In the genomic region with DNA sequence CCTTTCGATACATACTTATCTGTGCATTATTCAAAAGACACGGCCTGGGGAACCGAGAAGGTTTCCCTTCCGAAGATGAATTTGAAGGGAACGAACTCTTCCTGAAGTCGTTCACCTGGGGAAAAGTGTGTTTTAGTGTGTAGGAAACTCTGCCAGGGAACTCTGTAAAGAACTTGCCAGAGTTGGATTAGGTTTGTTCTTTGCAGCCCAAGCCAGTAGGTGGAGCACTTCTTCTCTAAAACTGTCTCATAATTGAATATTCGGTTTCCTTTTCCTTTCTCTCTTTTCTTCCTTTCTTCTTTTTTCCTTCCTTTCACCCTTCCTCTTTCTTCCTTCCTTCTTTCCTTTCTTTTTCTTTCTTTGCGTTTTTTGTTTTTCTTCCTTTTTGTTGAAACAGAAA, we compare ENCODE assay signal across 10 mouse cellular contexts. TPM values are rescaled to one million over a fixed set of nuclear protein-coding genes. Genes with fewer than 3 reads are reported as not detected.
DNase-seq lines count a peak whose midpoint lies in the region; ATAC-seq and TF ChIP-seq lines count a peak whose summit lies in the region.
"Had no signal": no experiment of that assay in that cellular context is flagged by ENCODE, and none has a peak within 500 bp of the region (broad histone marks: within the 10 kb centered on the region; RNA-seq: fewer than 3 reads in every experiment).

No protein-coding gene starts in this region.

- no peak overlapping the region for H3K4me3 ChIP-seq in limb, embryonic 11.5 days (ENCODE audit: low read depth, low read length)
- H3K4me3 ChIP-seq in limb, embryonic 10.5 days = no peak overlapping the region
- H3K4me3 ChIP-seq in liver, postnatal 0 days (ENCODE audit: low read depth, low read length) = no peak overlapping the region
- H3K4me3 ChIP-seq: limb, embryonic 13.5 days had no signal

- ATAC-seq in frontal cortex, adult (ENCODE audit: low TSS enrichment) = peak; percentile 88; the same call in 1 of the 2 replicates
- ATAC-seq in limb, embryonic 11.5 days (ENCODE audit: insufficient number of reproducible peaks, low FRiP score, low TSS enrichment, low read depth) = no peak
- no peak for ATAC-seq in liver, postnatal 0 days

- WGBS in limb, embryonic 11.5 days = 57% methylated on average over 8 of the region's 8 CpGs
- 59% methylated on average over 8 of the region's 8 CpGs for WGBS in limb, embryonic 10.5 days
- WGBS in liver, postnatal 0 days (ENCODE audit: insufficient replicate concordance) = 37% methylated on average over 8 of the region's 8 CpGs

- TF ChIP-seq CTCF in liver, postnatal 0 days (IDR thresholded peaks at IDR 0.05; ENCODE audit: low read depth) = peak; percentile 58

- H3K9ac ChIP-seq in limb, embryonic 11.5 days (ENCODE audit: low read length) = no peak overlapping the region
- no peak overlapping the region for H3K9ac ChIP-seq in liver, postnatal 0 days (replicated peaks)
- H3K9ac ChIP-seq: limb, embryonic 13.5 days had no signal

- H3K27ac ChIP-seq in limb, embryonic 11.5 days (replicated peaks; ENCODE audit: low read depth, low read length) = no peak overlapping the region
- no peak overlapping the region for H3K27ac ChIP-seq in limb, embryonic 10.5 days
- no peak overlapping the region for H3K27ac ChIP-seq in liver, postnatal 0 days (ENCODE audit: low read depth)
- H3K27ac ChIP-seq: limb, embryonic 13.5 days had no signal

- H3K36me3 ChIP-seq in limb, embryonic 11.5 days (ENCODE audit: control insufficient read depth, insufficient read depth, low read length) = no peaks in the 10 kb centered on the region
- no peaks in the 10 kb centered on the region for H3K36me3 ChIP-seq in limb, embryonic 10.5 days
- no peaks in the 10 kb centered on the region for H3K36me3 ChIP-seq in liver, postnatal 0 days (replicated peaks; ENCODE audit: insufficient read depth, low read length)
- H3K36me3 ChIP-seq: limb, embryonic 13.5 days had no signal

- no peak overlapping the region for H3K4me2 ChIP-seq in limb, embryonic 11.5 days (ENCODE audit: low read depth, severe bottlenecking)
- no peak overlapping the region for H3K4me2 ChIP-seq in liver, postnatal 0 days (ENCODE audit: low read depth, low read length)
- H3K4me2 ChIP-seq: limb, embryonic 13.5 days had no signal

- no peaks in the 10 kb centered on the region for H3K27me3 ChIP-seq in limb, embryonic 11.5 days (ENCODE audit: control insufficient read depth, insufficient read depth, low read length)
- H3K27me3 ChIP-seq in limb, embryonic 10.5 days (ENCODE audit: low read depth, poor library complexity, severe bottlenecking) = no peaks in the 10 kb centered on the region
- no peaks in the 10 kb centered on the region for H3K27me3 ChIP-seq in liver, postnatal 0 days (ENCODE audit: insufficient read depth, low read length)
- H3K27me3 ChIP-seq: limb, embryonic 13.5 days had no signal

- no peak for DNase-seq in frontal cortex, postnatal 25 days (ENCODE audit: low spot score in 2 of 2)
- DNase-seq in limb, embryonic 11.5 days (ENCODE audit: low spot score) = peak; percentile 46
- DNase-seq in limb, embryonic 10.5 days (ENCODE audit: low spot score) = no peak
- peak; percentile 73 for DNase-seq in NIH3T3 (ENCODE audit: low read depth)
- no peak for DNase-seq in liver, postnatal 0 days
- no peak for DNase-seq in gastrocnemius, postnatal 36 days
- no peak for DNase-seq in ovary, postnatal 14 days (ENCODE audit: low spot score)

- H3K9me3 ChIP-seq in limb, embryonic 11.5 days (ENCODE audit: control insufficient read depth, low read length) = no peaks in the 10 kb centered on the region
- no peaks in the 10 kb centered on the region for H3K9me3 ChIP-seq in limb, embryonic 10.5 days (replicated peaks)
- no peaks in the 10 kb centered on the region for H3K9me3 ChIP-seq in liver, postnatal 0 days (ENCODE audit: low read length)
- H3K9me3 ChIP-seq: limb, embryonic 13.5 days had no signal

- intact Hi-C loops in gastrocnemius, postnatal 36 days (cut with DNase I) = no loop called here

- no peak for TF ChIP-seq EP300 in liver, postnatal 0 days (IDR thresholded peaks at IDR 0.05; ENCODE audit: low read depth)

- no peaks in the 10 kb centered on the region for H3K4me1 ChIP-seq in limb, embryonic 11.5 days (ENCODE audit: control insufficient read depth, insufficient read depth, low read length)
- no peaks in the 10 kb centered on the region for H3K4me1 ChIP-seq in limb, embryonic 10.5 days
- no peaks in the 10 kb centered on the region for H3K4me1 ChIP-seq in liver, postnatal 0 days (ENCODE audit: insufficient read depth)
- H3K4me1 ChIP-seq: limb, embryonic 13.5 days had no signal

RNA-seq across cellular contexts. Expression of gene Ifna2, which starts 3.4 kb away (rescaled TPM):
- not detected in 2 replicates for polyA plus RNA-seq in limb, embryonic 11.5 days (2014; fragmentation: Nextera tagmentation; extraction: Ambion mirVana)
- not detected in 2 replicates for polyA plus RNA-seq in limb, embryonic 10.5 days (2016; fragmentation: Nextera tagmentation; extraction: Ambion mirVana)
- polyA plus RNA-seq in liver, postnatal 0 days (2015; fragmentation: Nextera tagmentation; extraction: Ambion mirVana) = not detected in 2 replicates
- total RNA-seq in gastrocnemius, postnatal 36 days (2021) = not detected
- polyA plus RNA-seq: frontal cortex, adult 2 months; limb, embryonic 13.5 days had no signal

RNA-seq across cellular contexts. Expression of gene Ifna16, which starts 3.6 kb away (rescaled TPM):
- polyA plus RNA-seq in limb, embryonic 11.5 days (2014; fragmentation: Nextera tagmentation; extraction: Ambion mirVana) = not detected in 2 replicates
- polyA plus RNA-seq in limb, embryonic 10.5 days (2016; fragmentation: Nextera tagmentation; extraction: Ambion mirVana) = not detected in 2 replicates
- polyA plus RNA-seq in liver, postnatal 0 days (2015; fragmentation: Nextera tagmentation; extraction: Ambion mirVana) = not detected in 2 replicates
- total RNA-seq in gastrocnemius, postnatal 36 days (2021) = not detected
- polyA plus RNA-seq: frontal cortex, adult 2 months; limb, embryonic 13.5 days had no signal

RNA-seq across cellular contexts. Expression of gene Ifnab, which starts 10.8 kb away (rescaled TPM):
- not detected in 2 replicates for polyA plus RNA-seq in limb, embryonic 11.5 days (2014; fragmentation: Nextera tagmentation; extraction: Ambion mirVana)
- polyA plus RNA-seq in limb, embryonic 10.5 days (2016; fragmentation: Nextera tagmentation; extraction: Ambion mirVana) = not detected in 2 replicates
- not detected in 2 replicates for polyA plus RNA-seq in liver, postnatal 0 days (2015; fragmentation: Nextera tagmentation; extraction: Ambion mirVana)
- not detected for total RNA-seq in gastrocnemius, postnatal 36 days (2021)
- polyA plus RNA-seq: frontal cortex, adult 2 months; limb, embryonic 13.5 days had no signal

RNA-seq across cellular contexts. Expression of gene Ifna13, which starts 36.1 kb away (rescaled TPM):
- polyA plus RNA-seq in limb, embryonic 11.5 days (2014; fragmentation: Nextera tagmentation; extraction: Ambion mirVana) = not detected in 2 replicates
- 0.24 TPM in 1 of 2 replicates, not detected in the other for polyA plus RNA-seq in limb, embryonic 10.5 days (2016; fragmentation: Nextera tagmentation; extraction: Ambion mirVana)
- polyA plus RNA-seq in liver, postnatal 0 days (2015; fragmentation: Nextera tagmentation; extraction: Ambion mirVana) = not detected in 2 replicates
- not detected for total RNA-seq in gastrocnemius, postnatal 36 days (2021)
- polyA plus RNA-seq: frontal cortex, adult 2 months; limb, embryonic 13.5 days had no signal

RNA-seq across cellular contexts. Expression of gene Gm26566, which starts 41.2 kb away (rescaled TPM):
- polyA plus RNA-seq in limb, embryonic 11.5 days (2014; fragmentation: Nextera tagmentation; extraction: Ambion mirVana) = 0.81 and 1.5 TPM in 2 replicates
- 1.1 and 1.5 TPM in 2 replicates for polyA plus RNA-seq in limb, embryonic 10.5 days (2016; fragmentation: Nextera tagmentation; extraction: Ambion mirVana)
- 0.15 and 0.22 TPM in 2 replicates for polyA plus RNA-seq in liver, postnatal 0 days (2015; fragmentation: Nextera tagmentation; extraction: Ambion mirVana)
- total RNA-seq in gastrocnemius, postnatal 36 days (2021) = under 1 TPM in 1 of 2 experiments, not detected in 1; 0.42 TPM

Comparison
In these comparisons a context has a peak if more than half of its experiments do, and no peak if none do; other contexts are left out.
1. DNase-seq: peak in limb, embryonic 11.5 days (single experiment) and NIH3T3 (single experiment); none in frontal cortex, postnatal 25 days (0 of 2), limb, embryonic 10.5 days (single experiment), liver, postnatal 0 days (single experiment), gastrocnemius, postnatal 36 days (0 of 2) and ovary, postnatal 14 days (single experiment).